16 mouse cellular contexts compared by ENCODE assay signal in genomic region chr5:9748184-9748583, GRCm38 (mm10). TPM values are rescaled to one million over a fixed set of nuclear protein-coding genes. Genes with fewer than 3 reads are reported as not detected.
"Had no signal": no experiment of that assay in that cellular context is flagged by ENCODE, and none has a peak within 500 bp of the region (broad histone marks: within the 10 kb centered on the region; RNA-seq: fewer than 3 reads in every experiment).

No protein-coding gene starts in this region.

- H3K9me3 ChIP-seq: limb, embryonic 13.5 days; midbrain, embryonic 15.5 days; neural tube, embryonic 15.5 days had no signal

- H3K27ac ChIP-seq: limb, embryonic 13.5 days; liver, embryonic 14.5 days; midbrain, embryonic 15.5 days; neural tube, embryonic 15.5 days had no signal

- H3K4me2 ChIP-seq: limb, embryonic 13.5 days; midbrain, embryonic 15.5 days; neural tube, embryonic 15.5 days had no signal

- H3K4me3 ChIP-seq: limb, embryonic 13.5 days; midbrain, embryonic 15.5 days; neural tube, embryonic 15.5 days had no signal

- H3K4me1 ChIP-seq: limb, embryonic 13.5 days; midbrain, embryonic 15.5 days; neural tube, embryonic 15.5 days had no signal

- H3K27me3 ChIP-seq: limb, embryonic 13.5 days; midbrain, embryonic 15.5 days; neural tube, embryonic 15.5 days had no signal

- H3K36me3 ChIP-seq: limb, embryonic 13.5 days; midbrain, embryonic 15.5 days; neural tube, embryonic 15.5 days had no signal

- ATAC-seq: intestine, postnatal 0 days; midbrain, embryonic 15.5 days had no signal

- DNase-seq: kidney, adult 8-10 months; kidney, postnatal 25 days; left cerebral cortex, postnatal 4 days; lung, adult 18-20 months; lung, postnatal 36 days; right cerebral cortex, postnatal 4 days; spleen, adult 18-20 months; thymus, adult 2 months; thymus, postnatal 25 days had no signal

- H3K9ac ChIP-seq: limb, embryonic 13.5 days; liver, embryonic 14.5 days; midbrain, embryonic 15.5 days; neural tube, embryonic 15.5 days had no signal

RNA-seq across cellular contexts. Expression of gene Grm3, which starts 23.2 kb away (rescaled TPM):
- total RNA-seq: liver, adult 2 months; megakaryocyte progenitor cell, adult 5-6 weeks had no signal
- polyA plus RNA-seq: intestine, postnatal 0 days; liver, adult 2 months; thymus, adult 2 months had no signal
